Mouse (Mus musculus): ENCODE measurements around the gene H2afv.

H2afv gene

GRCm38 (mm10) chr11:6444077-6444853, at the start of gene H2afv:
TSS of gene H2afv (minus strand) at chr11:6444443.
- peak; percentile 99 for DNase-seq (ENCODE audit: low spot score in 2 of 2)

- DNase-seq (ENCODE audit: low spot score in 2 of 2), result no peak
Measured at GRCm38 (mm10) chr11:6489691-6490503, 45.7 kb upstream of the H2afv start.

- no peak for DNase-seq (ENCODE audit: low spot score in 2 of 2)
Measured at GRCm38 (mm10) chr11:6489257-6489656, 45.0 kb upstream of the H2afv start.

- DNase-seq (ENCODE audit: low spot score in 2 of 2), result no peak
Measured at GRCm38 (mm10) chr11:6488041-6488684, 43.9 kb upstream of the H2afv start.

GRCm38 (mm10) chr11:6487496-6487895, 43.3 kb upstream of the H2afv start:
- DNase-seq (ENCODE audit: low spot score in 2 of 2), result no peak

GRCm38 (mm10) chr11:6486916-6487315, 42.7 kb upstream of the H2afv start:
- no peak for DNase-seq (ENCODE audit: low spot score in 2 of 2)

- no peak for DNase-seq (ENCODE audit: low spot score in 2 of 2)
Measured at GRCm38 (mm10) chr11:6484244-6484959, 40.2 kb upstream of the H2afv start.

GRCm38 (mm10) chr11:6483103-6483502, 38.9 kb upstream of the H2afv start:
- DNase-seq (ENCODE audit: low spot score in 2 of 2), result no peak

GRCm38 (mm10) chr11:6481669-6482185, 37.5 kb upstream of the H2afv start:
- DNase-seq (ENCODE audit: low spot score in 2 of 2), result no peak

- no peak for DNase-seq (ENCODE audit: low spot score in 2 of 2)
Measured at GRCm38 (mm10) chr11:6480681-6481405, 36.6 kb upstream of the H2afv start.

GRCm38 (mm10) chr11:6480191-6480590, 35.9 kb upstream of the H2afv start:
- DNase-seq (ENCODE audit: low spot score in 2 of 2), result no peak

GRCm38 (mm10) chr11:6479231-6479630, 35.0 kb upstream of the H2afv start:
- DNase-seq (ENCODE audit: low spot score in 2 of 2), result no peak

- DNase-seq (ENCODE audit: low spot score in 2 of 2), result no peak
Measured at GRCm38 (mm10) chr11:6477350-6477749, 33.1 kb upstream of the H2afv start.

- no peak for DNase-seq (ENCODE audit: low spot score in 2 of 2)
Measured at GRCm38 (mm10) chr11:6476876-6477275, 32.6 kb upstream of the H2afv start.

- DNase-seq (ENCODE audit: low spot score in 2 of 2), result peak; percentile 81 to 87
Measured at GRCm38 (mm10) chr11:6475867-6476484, 31.7 kb upstream of the H2afv start, which contains the start of gene Purb. TSS of gene Purb (minus strand) at chr11:6475917.

GRCm38 (mm10) chr11:6474874-6475731, 30.9 kb upstream of the H2afv start:
- DNase-seq (ENCODE audit: low spot score in 2 of 2), result peak; percentile 29 to 38

- DNase-seq (ENCODE audit: low spot score in 2 of 2), result no peak
Measured at GRCm38 (mm10) chr11:6474381-6474780, 30.1 kb upstream of the H2afv start.

- DNase-seq (ENCODE audit: low spot score in 2 of 2), result no peak
Measured at GRCm38 (mm10) chr11:6472076-6472475, 27.8 kb upstream of the H2afv start.

GRCm38 (mm10) chr11:6471493-6471892, 27.2 kb upstream of the H2afv start:
- DNase-seq (ENCODE audit: low spot score in 2 of 2), result no peak
